12 mouse cellular contexts compared by ENCODE assay signal in genomic region chr5:135737154-135737553, GRCm38 (mm10). TPM values are rescaled to one million over a fixed set of nuclear protein-coding genes. Genes with fewer than 3 reads are reported as not detected.
DNase-seq lines count a peak whose midpoint lies in the region; ATAC-seq and TF ChIP-seq lines count a peak whose summit lies in the region.
"Had no signal": no experiment of that assay in that cellular context is flagged by ENCODE, and none has a peak within 500 bp of the region (broad histone marks: within the 10 kb centered on the region; RNA-seq: fewer than 3 reads in every experiment).

No protein-coding gene starts in this region.

- 71% methylated on average over 7 of the region's 7 CpGs for WGBS in liver, adult 2 months
- WGBS in liver, embryonic 12.5 days (ENCODE audit: insufficient replicate concordance): 68% methylated on average over 7 of the region's 7 CpGs

- DNase-seq in adrenal gland, postnatal 14 days: peak; percentile 64
- no peak for DNase-seq in adrenal gland, postnatal 25 days
- no peak for DNase-seq in liver, adult 2 months (ENCODE audit: extremely low read depth, low read depth, low spot score)
- DNase-seq in T-cell, adult 2 months (ENCODE audit: low spot score): peak; percentile 26
- no peak for DNase-seq in frontal cortex, postnatal 10 days (ENCODE audit: low spot score in 2 of 2)
- no peak for DNase-seq in adrenal gland, adult 8-10 months
- DNase-seq: spleen, adult 18-20 months had no signal

- no peak overlapping the region for H3K9ac ChIP-seq in liver, adult 2 months (ENCODE audit: low read depth, low read length)
- no peak overlapping the region for H3K9ac ChIP-seq in liver, embryonic 12.5 days
- H3K9ac ChIP-seq: forebrain, embryonic 15.5 days had no signal

- no peak overlapping the region for H3K4me2 ChIP-seq in liver, embryonic 12.5 days
- H3K4me2 ChIP-seq: forebrain, embryonic 15.5 days had no signal

- no peak for ATAC-seq in liver, embryonic 12.5 days
- peak; percentile 25; the same call in 1 of the 2 replicates for ATAC-seq in monocyte, adult 5-6 weeks (replicated peaks; ENCODE audit: insufficient number of reproducible peaks, low FRiP score, low TSS enrichment, poor library complexity, severe bottlenecking)
- ATAC-seq: forebrain, embryonic 15.5 days; hindbrain, embryonic 16.5 days had no signal

- TF ChIP-seq CTCF in liver, adult 2 months (IDR thresholded peaks at IDR 0.05; ENCODE audit: low read depth, low read length): peak; percentile 81

- H3K27ac ChIP-seq in liver, adult 2 months (replicated peaks; ENCODE audit: insufficient read depth, low read depth, low read length): no peak overlapping the region
- H3K27ac ChIP-seq in liver, embryonic 12.5 days: no peak overlapping the region
- H3K27ac ChIP-seq: forebrain, embryonic 15.5 days had no signal

- peaks cover 30% of the 10 kb centered on the region for H3K36me3 ChIP-seq in liver, adult 2 months (ENCODE audit: control insufficient read depth, insufficient read depth, low read length)
- peaks cover 46% of the 10 kb centered on the region for H3K36me3 ChIP-seq in liver, embryonic 12.5 days

- H3K27me3 ChIP-seq in liver, adult 2 months (ENCODE audit: control insufficient read depth, insufficient read depth, low read length): no peaks in the 10 kb centered on the region
- H3K27me3 ChIP-seq in liver, embryonic 12.5 days (replicated peaks): no peaks in the 10 kb centered on the region
- H3K27me3 ChIP-seq: forebrain, embryonic 15.5 days had no signal

- H3K4me3 ChIP-seq in liver, adult 2 months (ENCODE audit: insufficient read depth, low read depth, low read length): no peak overlapping the region
- no peak overlapping the region for H3K4me3 ChIP-seq in liver, embryonic 12.5 days
- H3K4me3 ChIP-seq: forebrain, embryonic 15.5 days had no signal

- no peaks in the 10 kb centered on the region for H3K79me2 ChIP-seq in liver, adult 2 months (ENCODE audit: control insufficient read depth, insufficient read depth, low read length)

- H3K4me1 ChIP-seq in liver, adult 2 months (ENCODE audit: control insufficient read depth, insufficient read depth, low read length): no peaks in the 10 kb centered on the region
- peaks cover 6% of the 10 kb centered on the region; the same call in 1 of the 2 replicates for H3K4me1 ChIP-seq in liver, embryonic 12.5 days

- H3K9me3 ChIP-seq in liver, embryonic 12.5 days (replicated peaks): no peaks in the 10 kb centered on the region
- H3K9me3 ChIP-seq: forebrain, embryonic 15.5 days had no signal

- TF ChIP-seq POLR2A in liver, adult 2 months (IDR thresholded peaks at IDR 0.05; ENCODE audit: extremely low read depth, insufficient read depth, low read length): no peak

RNA-seq across cellular contexts. Expression of gene Tmem120a, which starts 7.1 kb away (rescaled TPM):
- total RNA-seq in adrenal gland, postnatal 14 days (2021): 26.8 and 45.4 TPM in 2 replicates
- total RNA-seq in adrenal gland, postnatal 25 days (2021): 36.7 and 37.8 TPM in 2 replicates
- 55.2 and 58.1 TPM in 2 replicates for total RNA-seq in liver, adult 2 months (2014; rRNA removed)
- 52.9 and 76.6 TPM in 2 replicates for polyA plus RNA-seq in liver, adult 2 months (2012; rRNA removed)
- 17.4 and 21.5 TPM in 2 replicates for polyA plus RNA-seq in liver, embryonic 12.5 days (2016; fragmentation: Nextera tagmentation; extraction: Ambion mirVana)
- 16.5 to 34.4 TPM (median 19.1 TPM) in 3 replicates for total RNA-seq in monocyte, adult 5-6 weeks (2017)
- total RNA-seq in adrenal gland, adult 8-10 months (2022): 10 to 100 TPM; 33.3 to 60.0 (median 44.2) TPM

RNA-seq across cellular contexts. Expression of gene Styxl1, which starts 41.0 kb away (rescaled TPM):
- 0.30 and 0.37 TPM in 2 replicates for total RNA-seq in adrenal gland, postnatal 14 days (2021)
- 0.36 TPM in 1 of 2 replicates, not detected in the other for total RNA-seq in adrenal gland, postnatal 25 days (2021)
- 0.13 and 0.18 TPM in 2 replicates for total RNA-seq in liver, adult 2 months (2014; rRNA removed)
- polyA plus RNA-seq in liver, adult 2 months (2012; rRNA removed): 0.22 and 0.23 TPM in 2 replicates
- polyA plus RNA-seq in liver, embryonic 12.5 days (2016; fragmentation: Nextera tagmentation; extraction: Ambion mirVana): 0.16 TPM in 1 of 2 replicates, not detected in the other
- total RNA-seq in monocyte, adult 5-6 weeks (2017): 1.5 TPM in 1 of 3 replicates, not detected in the others
- under 1 TPM in 3 of 4 experiments, not detected in 1; 0.38 to 0.77 (median 0.73) TPM for total RNA-seq in adrenal gland, adult 8-10 months (2022)
- polyA plus RNA-seq: neural tube, embryonic 11.5 days had no signal

RNA-seq across cellular contexts. Expression of gene Mdh2, which starts 41.1 kb away (rescaled TPM):
- total RNA-seq in adrenal gland, postnatal 14 days (2021): 957 and 984 TPM in 2 replicates
- 408 and 463 TPM in 2 replicates for total RNA-seq in adrenal gland, postnatal 25 days (2021)
- total RNA-seq in liver, adult 2 months (2014; rRNA removed): 108 and 176 TPM in 2 replicates
- polyA plus RNA-seq in liver, adult 2 months (2012; rRNA removed): 361 and 418 TPM in 2 replicates
- 451 and 473 TPM in 2 replicates for polyA plus RNA-seq in liver, embryonic 12.5 days (2016; fragmentation: Nextera tagmentation; extraction: Ambion mirVana)
- 86.0 to 121 TPM (median 119 TPM) in 3 replicates for total RNA-seq in monocyte, adult 5-6 weeks (2017)
- total RNA-seq in adrenal gland, adult 8-10 months (2022): 100 to 1,000 TPM; 310 to 438 (median 388) TPM

Comparison
In these comparisons a context has a peak if more than half of its experiments do, and no peak if none do; other contexts are left out.
1. DNase-seq: peak in adrenal gland, postnatal 14 days (single experiment) and T-cell, adult 2 months (single experiment); none in adrenal gland, postnatal 25 days (single experiment), liver, adult 2 months (single experiment), frontal cortex, postnatal 10 days (0 of 2) and adrenal gland, adult 8-10 months (single experiment).